Mouse (Mus musculus) lung, embryonic 14.5 days (tissue): ENCODE results near the gene Rsbn1l. TPM values are rescaled to one million over a fixed set of nuclear protein-coding genes. Genes with fewer than 3 reads are reported as not detected.

Experiments
- ATAC-seq: fragments of 200-750 bp; cut with Nextera tagmentation; 2 replicates; pipeline ENCODE4 v1.8.0; 2017; ENCODE audit warnings: mild to moderate bottlenecking, moderate TSS enrichment, moderate library complexity; ENCODE audit not compliant: insufficient read depth
- DNase-seq: peaks from one replicate; pipeline ENCODE4 v3.0.0-alpha.2; 2015
- H3K27ac ChIP-seq: fragments of 300-500 bp; sonication (generic); 2 replicates; pipeline ENCODE4 v1.5.1; 2014; ENCODE audit warnings: low read depth, mild to moderate bottlenecking, moderate library complexity
- H3K27me3 ChIP-seq: fragments of 300-500 bp; sonication (generic); 2 replicates; pipeline ENCODE4 v1.6.1; 2014; ENCODE audit warnings: low read length, control low read depth; ENCODE audit not compliant: insufficient read depth
- H3K36me3 ChIP-seq: fragments of 300-500 bp; sonication (generic); 2 replicates; pipeline ENCODE4 v1.6.1; 2014; ENCODE audit warnings: control low read depth; ENCODE audit not compliant: insufficient read depth
- H3K4me1 ChIP-seq: fragments of 300-500 bp; sonication (generic); 2 replicates; pipeline ENCODE4 v1.6.1; 2014; ENCODE audit warnings: antibody characterized with exemption, control low read depth; ENCODE audit not compliant: insufficient read depth
- H3K4me2 ChIP-seq: fragments of 300-500 bp; sonication (generic); 2 replicates; pipeline ENCODE4 v1.6.1; 2014; ENCODE audit warnings: mild to moderate bottlenecking
- H3K4me3 ChIP-seq: fragments of 300-500 bp; sonication (generic); 2 replicates; pipeline ENCODE4 v1.5.1; 2014; ENCODE audit warnings: low read depth, low read length
- H3K9ac ChIP-seq: fragments of 300-500 bp; sonication (generic); 2 replicates; pipeline ENCODE4 v1.6.1; 2014
- H3K9me3 ChIP-seq: fragments of 300-500 bp; sonication (generic); 2 replicates; pipeline ENCODE4 v1.6.1; 2016; ENCODE audit warnings: low read depth, low read length, control low read depth
- CTCF ChIP-seq: IDR thresholded peaks from 2 replicates; pipeline ENCODE4 v1.5.1; 2016; ENCODE audit warnings: antibody characterized with exemption, low read depth
- WGBS: fragments of 180-500 bp; shearing (Covaris S2); extraction: QIAGEN DNeasy Blood & Tissue Kit; methylation state at CpG from one replicate; pipeline ENCODE4 v1.1.7; 2014; 5-methylcytosine and 5-hydroxymethylcytosine counted together
- polyA plus RNA-seq: library from polyadenylated mRNA; unstranded; fragments of >200 nt; fragmentation: Nextera tagmentation; extraction: Ambion mirVana; gene quantifications from 2 replicates; pipeline ENCODE4 v1.2.1, GENCODE M21; 2014

The Rsbn1l gene
- polyA plus RNA-seq, 1 experiment from 2014 or later, result 6.8 TPM

- no peak overlapping the region for H3K27ac ChIP-seq
- no peaks in the 10 kb centered on the region for H3K4me1 ChIP-seq
- no peak overlapping the region for H3K4me2 ChIP-seq
- H3K9ac ChIP-seq, result no peak overlapping the region
- ATAC-seq, result no peak
- DNase-seq, result no peak
- H3K27me3 ChIP-seq, result no peaks in the 10 kb centered on the region
- no peak overlapping the region for H3K4me3 ChIP-seq
- peaks cover 21% of the 10 kb centered on the region for H3K36me3 ChIP-seq
- H3K9me3 ChIP-seq, result no peaks in the 10 kb centered on the region
- no peak for TF ChIP-seq CTCF
Observed at GRCm38 (mm10) chr5:20983505-20983904, 27.3 kb upstream of the Rsbn1l start.

- H3K36me3 ChIP-seq, result no peaks in the 10 kb centered on the region
- no peak overlapping the region for H3K4me2 ChIP-seq
- WGBS, result 67% methylated on average over 4 of the region's 4 CpGs
- no peaks in the 10 kb centered on the region for H3K9me3 ChIP-seq
- H3K27me3 ChIP-seq, result no peaks in the 10 kb centered on the region
- H3K27ac ChIP-seq, result no peak overlapping the region
- H3K4me3 ChIP-seq, result no peak overlapping the region
- ATAC-seq (no peak), DNase-seq (no peak)
- no peak overlapping the region for H3K9ac ChIP-seq
- no peak for TF ChIP-seq CTCF
- H3K4me1 ChIP-seq, result no peaks in the 10 kb centered on the region
Observed at GRCm38 (mm10) chr5:20974690-20975089, 18.5 kb upstream of the Rsbn1l start.

- no peak for ATAC-seq
- H3K27ac ChIP-seq, result no peak overlapping the region
- 33% methylated on average over 6 of the region's 7 CpGs for WGBS
- no peaks in the 10 kb centered on the region for H3K4me1 ChIP-seq
- no peak overlapping the region for H3K9ac ChIP-seq
- H3K27me3 ChIP-seq, result no peaks in the 10 kb centered on the region
- H3K9me3 ChIP-seq, result no peaks in the 10 kb centered on the region
- no peak overlapping the region for H3K4me2 ChIP-seq
- no peak for TF ChIP-seq CTCF
- H3K36me3 ChIP-seq, result no peaks in the 10 kb centered on the region
- no peak overlapping the region for H3K4me3 ChIP-seq
- DNase-seq, result no peak
Observed at GRCm38 (mm10) chr5:20973999-20974398, 17.8 kb upstream of the Rsbn1l start.

- 70% methylated on average over 5 of the region's 5 CpGs for WGBS
- Histone ChIP-seq H3K9me3 (no peaks in the 10 kb centered on the region), H3K4me2 (no peak overlapping the region), H3K27me3 (no peaks in the 10 kb centered on the region), H3K36me3 (no peaks in the 10 kb centered on the region), H3K4me1 (no peaks in the 10 kb centered on the region), H3K27ac (no peak overlapping the region), H3K9ac (no peak overlapping the region), H3K4me3 (no peak overlapping the region)
- ATAC-seq, result no peak
- no peak for DNase-seq
- TF ChIP-seq CTCF, result no peak
Observed at GRCm38 (mm10) chr5:20973069-20973468, 16.9 kb upstream of the Rsbn1l start.

GRCm38 (mm10) chr5:20968963-20969362, 12.8 kb upstream of the Rsbn1l start:
- Histone ChIP-seq H3K27ac (no peak overlapping the region), H3K4me3 (no peak overlapping the region), H3K27me3 (no peaks in the 10 kb centered on the region), H3K4me1 (no peaks in the 10 kb centered on the region), H3K9me3 (no peaks in the 10 kb centered on the region), H3K36me3 (no peaks in the 10 kb centered on the region), H3K9ac (no peak overlapping the region), H3K4me2 (no peak overlapping the region)
- WGBS, result 61% methylated on average over 9 of the region's 9 CpGs
- TF ChIP-seq CTCF, result peak; percentile 29; the same call in 1 of the 2 replicates
- DNase-seq (peak; percentile 57), ATAC-seq (no peak)

GRCm38 (mm10) chr5:20968493-20968892, 12.3 kb upstream of the Rsbn1l start:
- Histone ChIP-seq H3K9ac (no peak overlapping the region), H3K4me3 (no peak overlapping the region), H3K4me1 (no peaks in the 10 kb centered on the region), H3K27me3 (no peaks in the 10 kb centered on the region), H3K27ac (no peak overlapping the region), H3K9me3 (no peaks in the 10 kb centered on the region), H3K4me2 (no peak overlapping the region), H3K36me3 (no peaks in the 10 kb centered on the region)
- ATAC-seq (no peak), DNase-seq (no peak)
- WGBS, result 59% methylated on average over 9 of the region's 9 CpGs
- no peak for TF ChIP-seq CTCF

- 44% methylated on average over 4 of the region's 4 CpGs for WGBS
- TF ChIP-seq CTCF, result no peak
- H3K4me2 ChIP-seq, result no peak overlapping the region
Observed at GRCm38 (mm10) chr5:20967942-20968341, 11.7 kb upstream of the Rsbn1l start.

GRCm38 (mm10) chr5:20964446-20964845, 8.2 kb upstream of the Rsbn1l start:
- H3K4me3 ChIP-seq, result no peak overlapping the region
- H3K36me3 ChIP-seq, result no peaks in the 10 kb centered on the region
- no peak overlapping the region for H3K27ac ChIP-seq
- TF ChIP-seq CTCF, result no peak
- no peak for DNase-seq
- no peak for ATAC-seq
- no peaks in the 10 kb centered on the region for H3K4me1 ChIP-seq
- H3K4me2 ChIP-seq, result no peak overlapping the region
- 80% methylated on average over 6 of the region's 6 CpGs for WGBS
- H3K9me3 ChIP-seq, result no peaks in the 10 kb centered on the region
- no peak overlapping the region for H3K9ac ChIP-seq
- no peaks in the 10 kb centered on the region for H3K27me3 ChIP-seq

More at GRCm38 (mm10) chr5:20967942-20968341, 11.7 kb upstream of the Rsbn1l start:
- H3K4me1 ChIP-seq, result no peaks in the 10 kb centered on the region
- no peak overlapping the region for H3K9ac ChIP-seq
- no peaks in the 10 kb centered on the region for H3K27me3 ChIP-seq
- no peaks in the 10 kb centered on the region for H3K9me3 ChIP-seq
- no peak overlapping the region for H3K4me3 ChIP-seq
- DNase-seq, result no peak
- H3K27ac ChIP-seq, result no peak overlapping the region
- ATAC-seq, result no peak
- H3K36me3 ChIP-seq, result no peaks in the 10 kb centered on the region
